Mouse (Mus musculus) embryonic facial prominence, embryonic 13.5 days (tissue): Measurements from ENCODE around the gene Astn1. TPM values are rescaled to one million over a fixed set of nuclear protein-coding genes. Genes with fewer than 3 reads are reported as not detected.
A peak's percentile ranks its signal among the peaks of the same experiment; 100 is the strongest.

Experiments
- ATAC-seq: fragments of 200-750 bp; cut with Nextera tagmentation; 2 replicates; pipeline ENCODE4 v1.8.0; 2017; ENCODE audit warnings: low read depth; ENCODE audit not compliant: insufficient number of reproducible peaks, insufficient read depth, low FRiP score, low TSS enrichment
- H3K27ac ChIP-seq: fragments of 300-500 bp; sonication (generic); 2 replicates; pipeline ENCODE4 v1.5.1; 2015; ENCODE audit warnings: moderate library complexity, mild to moderate bottlenecking, inconsistent platforms
- H3K27me3 ChIP-seq: fragments of 300-500 bp; sonication (generic); 2 replicates; pipeline ENCODE4 v1.6.1; 2015; ENCODE audit warnings: mild to moderate bottlenecking, inconsistent platforms
- H3K36me3 ChIP-seq: fragments of 300-500 bp; sonication (generic); 2 replicates; pipeline ENCODE4 v1.6.1; 2015; ENCODE audit warnings: mild to moderate bottlenecking, inconsistent platforms
- H3K4me1 ChIP-seq: fragments of 300-500 bp; sonication (generic); 2 replicates; pipeline ENCODE4 v1.6.1; 2015; ENCODE audit warnings: inconsistent platforms
- H3K4me2 ChIP-seq: fragments of 300-500 bp; sonication (generic); 2 replicates; pipeline ENCODE4 v1.6.1; 2015; ENCODE audit warnings: moderate library complexity, mild to moderate bottlenecking, inconsistent platforms
- H3K4me3 ChIP-seq: fragments of 300-500 bp; sonication (generic); 2 replicates; pipeline ENCODE4 v1.5.1; 2015; ENCODE audit warnings: mild to moderate bottlenecking, inconsistent platforms
- H3K9ac ChIP-seq: fragments of 300-500 bp; sonication (generic); 2 replicates; pipeline ENCODE4 v1.6.1; 2015; ENCODE audit warnings: mild to moderate bottlenecking, inconsistent platforms
- H3K9me3 ChIP-seq: fragments of 300-500 bp; sonication (generic); 2 replicates; pipeline ENCODE4 v1.6.1; 2016; ENCODE audit warnings: inconsistent platforms
- WGBS: fragments of 180-500 bp; shearing (Covaris S2); methylation state at CpG from one replicate; pipeline ENCODE4 v1.1.7; 2015; ENCODE audit warnings: mixed read lengths; 5-methylcytosine and 5-hydroxymethylcytosine counted together
- polyA plus RNA-seq: library from polyadenylated mRNA; unstranded; fragments of >200 nt; fragmentation: Nextera tagmentation; extraction: Ambion mirVana; gene quantifications from 2 replicates; pipeline ENCODE4 v1.2.1, GENCODE M21; 2015

Astn1 gene
- polyA plus RNA-seq, 1 experiment from 2014 or later, result 5.6 TPM

GRCm38 (mm10) chr1:158383210-158383609 is 21.1 kb downstream of the Astn1 start:
- WGBS, result 20% methylated on average over 3 of the region's 3 CpGs
- Histone ChIP-seq H3K36me3 (no peaks in the 10 kb centered on the region), H3K9ac (no peak overlapping the region), H3K4me1 (no peaks in the 10 kb centered on the region), H3K27ac (no peak overlapping the region), H3K4me3 (no peak overlapping the region), H3K4me2 (no peak overlapping the region), H3K9me3 (no peaks in the 10 kb centered on the region), H3K27me3 (no peaks in the 10 kb centered on the region)
- ATAC-seq, result no peak

DNA sequence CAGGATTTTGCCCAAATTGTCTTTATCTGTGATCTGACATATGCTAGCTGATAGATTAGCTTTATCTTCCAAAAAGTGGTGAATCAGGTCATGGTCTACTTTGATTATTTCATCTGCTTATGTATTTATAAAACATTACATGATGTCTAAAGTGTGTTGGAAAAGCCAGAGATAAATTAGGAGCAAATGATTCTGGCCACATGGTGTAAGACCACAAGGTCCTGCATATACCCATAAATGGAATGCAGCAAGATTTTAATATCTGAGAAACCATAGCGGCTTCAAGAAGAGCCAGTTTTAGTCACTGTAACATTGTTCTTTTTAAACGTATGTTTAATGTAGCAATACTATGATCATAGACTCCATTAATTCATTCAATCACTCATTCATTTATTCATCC is 23.2 kb downstream of the Astn1 start:
- no peak overlapping the region for H3K27ac ChIP-seq
- no peak for ATAC-seq
- no peak overlapping the region for H3K4me3 ChIP-seq
- H3K4me1 ChIP-seq, result no peaks in the 10 kb centered on the region
- H3K4me2 ChIP-seq, result no peak overlapping the region
- WGBS, result 94% methylated on average over 2 of the region's 2 CpGs
- H3K9me3 ChIP-seq, result no peaks in the 10 kb centered on the region
- no peaks in the 10 kb centered on the region for H3K36me3 ChIP-seq
- no peaks in the 10 kb centered on the region for H3K27me3 ChIP-seq
- no peak overlapping the region for H3K9ac ChIP-seq

DNA sequence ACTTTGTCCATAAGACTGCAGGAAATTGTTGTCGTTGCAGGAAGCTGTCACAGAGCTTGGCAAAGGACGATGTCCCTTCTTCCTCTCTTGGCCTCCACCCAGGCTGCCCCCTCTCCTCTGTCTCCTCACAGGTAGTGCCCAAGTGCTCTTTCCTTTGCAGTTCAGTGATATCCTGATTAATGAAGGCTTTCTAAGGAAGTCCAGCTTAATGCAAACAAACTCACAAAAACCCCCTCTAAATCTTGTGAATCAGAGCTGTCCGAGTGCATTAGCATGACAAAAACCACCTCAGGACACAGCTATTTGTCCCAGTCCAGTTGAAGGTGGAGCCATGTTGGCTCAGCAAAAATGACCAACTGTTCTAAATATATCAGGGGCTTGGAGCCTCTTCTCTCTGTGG is 24.7 kb downstream of the Astn1 start:
- no peak overlapping the region for H3K4me3 ChIP-seq
- H3K27me3 ChIP-seq, result no peaks in the 10 kb centered on the region
- H3K27ac ChIP-seq, result no peak overlapping the region
- ATAC-seq, result no peak
- H3K4me2 ChIP-seq, result no peak overlapping the region
- no peaks in the 10 kb centered on the region for H3K4me1 ChIP-seq
- H3K9ac ChIP-seq, result no peak overlapping the region
- no peaks in the 10 kb centered on the region for H3K36me3 ChIP-seq
- H3K9me3 ChIP-seq, result no peaks in the 10 kb centered on the region
- WGBS, result 53% methylated on average over 3 of the region's 3 CpGs

DNA sequence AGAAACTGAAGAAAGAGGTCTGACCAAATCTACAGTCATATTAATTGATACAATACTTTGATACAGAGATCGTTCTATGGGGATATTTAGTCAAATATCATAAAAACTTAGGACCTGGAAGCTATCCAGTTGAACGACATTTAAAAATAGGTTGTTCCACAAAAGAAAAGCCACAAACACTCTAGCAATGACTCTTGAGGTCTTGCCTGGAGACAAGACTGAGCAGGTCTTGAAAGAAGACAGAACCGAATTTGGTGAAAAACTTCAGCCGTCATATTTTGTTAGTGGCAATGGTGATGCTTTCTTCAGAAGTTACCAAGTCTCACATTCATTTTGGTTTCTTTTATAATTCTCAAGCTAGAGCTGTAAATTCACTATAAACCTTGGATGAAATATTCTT is 26.9 kb downstream of the Astn1 start:
- no peaks in the 10 kb centered on the region for H3K4me1 ChIP-seq
- ATAC-seq, result no peak
- no peak overlapping the region for H3K4me3 ChIP-seq
- H3K27me3 ChIP-seq, result no peaks in the 10 kb centered on the region
- 87% methylated on average over 4 of the region's 4 CpGs for WGBS
- no peaks in the 10 kb centered on the region for H3K36me3 ChIP-seq
- H3K9me3 ChIP-seq, result no peaks in the 10 kb centered on the region
- H3K27ac ChIP-seq, result no peak overlapping the region
- no peak overlapping the region for H3K9ac ChIP-seq
- no peak overlapping the region for H3K4me2 ChIP-seq

GRCm38 (mm10) chr1:158390693-158391092 is 28.6 kb downstream of the Astn1 start:
- no peak for ATAC-seq
- no peaks in the 10 kb centered on the region for H3K9me3 ChIP-seq
- WGBS, result 63% methylated on average over 4 of the region's 4 CpGs

GRCm38 (mm10) chr1:158397058-158397457 is 35.0 kb downstream of the Astn1 start:
- WGBS, result 85% methylated on average over 2 of the region's 2 CpGs
- no peaks in the 10 kb centered on the region for H3K27me3 ChIP-seq

More at GRCm38 (mm10) chr1:158390693-158391092, 28.6 kb downstream of the Astn1 start:
- no peaks in the 10 kb centered on the region for H3K36me3 ChIP-seq
- no peaks in the 10 kb centered on the region for H3K4me1 ChIP-seq
- H3K9ac ChIP-seq, result no peak overlapping the region
- no peak overlapping the region for H3K4me2 ChIP-seq
- H3K4me3 ChIP-seq, result no peak overlapping the region
- H3K27ac ChIP-seq, result no peak overlapping the region
- H3K27me3 ChIP-seq, result no peaks in the 10 kb centered on the region

GRCm38 (mm10) chr1:158400898-158401297 is 38.8 kb downstream of the Astn1 start:
- H3K4me3 ChIP-seq, result no peak overlapping the region

More at GRCm38 (mm10) chr1:158397058-158397457, 35.0 kb downstream of the Astn1 start:
- no peak overlapping the region for H3K4me2 ChIP-seq
- H3K4me1 ChIP-seq, result no peaks in the 10 kb centered on the region
- no peaks in the 10 kb centered on the region for H3K36me3 ChIP-seq
- H3K4me3 ChIP-seq, result no peak overlapping the region
- no peak for ATAC-seq
- H3K9me3 ChIP-seq, result no peaks in the 10 kb centered on the region
- no peak overlapping the region for H3K27ac ChIP-seq
- no peak overlapping the region for H3K9ac ChIP-seq

GRCm38 (mm10) chr1:158405899-158406769 is 44.1 kb downstream of the Astn1 start:
- Histone ChIP-seq H3K9me3 (no peaks in the 10 kb centered on the region), H3K9ac (no peak overlapping the region), H3K4me1 (peaks cover 13% of the 10 kb centered on the region; the same call in 1 of the 2 replicates), H3K27ac (no peak overlapping the region), H3K36me3 (no peaks in the 10 kb centered on the region), H3K4me2 (peak overlapping the region; percentile 9; the same call in 1 of the 2 replicates), H3K4me3 (no peak overlapping the region), H3K27me3 (no peaks in the 10 kb centered on the region)
- 36% methylated on average over 10 of the region's 10 CpGs for WGBS
- no peak for ATAC-seq

More at GRCm38 (mm10) chr1:158400898-158401297, 38.8 kb downstream of the Astn1 start:
- H3K9me3 ChIP-seq, result no peaks in the 10 kb centered on the region
- H3K27me3 ChIP-seq, result no peaks in the 10 kb centered on the region
- H3K4me1 ChIP-seq, result 0 out of 2 replicates have a peak, but pooled peaks cover 5% of the 10 kb centered on the region
- ATAC-seq, result no peak
- no peak overlapping the region for H3K27ac ChIP-seq
- no peaks in the 10 kb centered on the region for H3K36me3 ChIP-seq
- no peak overlapping the region for H3K4me2 ChIP-seq
- WGBS, result 70% methylated on average over 2 of the region's 2 CpGs
- H3K9ac ChIP-seq, result no peak overlapping the region

GRCm38 (mm10) chr1:158408124-158408523 is 46.1 kb downstream of the Astn1 start:
- ATAC-seq, result no peak

DNA sequence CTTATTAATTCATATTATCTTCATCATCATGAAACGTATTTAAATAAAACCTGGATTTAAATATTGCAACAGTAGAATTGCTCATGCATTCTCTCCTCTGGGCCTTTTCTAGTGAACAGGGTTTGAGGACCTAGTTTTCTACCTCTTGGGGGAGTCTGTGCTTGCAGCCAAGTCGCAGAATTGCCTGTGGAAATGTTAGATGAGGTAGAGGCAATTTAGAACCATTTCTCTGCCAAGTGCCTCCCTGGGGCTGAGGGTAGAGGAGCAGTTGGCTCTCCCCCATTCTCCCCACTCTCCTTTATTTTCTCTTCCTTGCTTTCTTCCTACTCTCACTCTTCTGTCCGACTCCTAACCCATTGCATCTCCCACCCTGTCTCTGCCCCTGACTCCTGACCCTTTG is 49.1 kb downstream of the Astn1 start:
- 65% methylated on average over 3 of the region's 3 CpGs for WGBS
- H3K9me3 ChIP-seq, result no peaks in the 10 kb centered on the region
- no peaks in the 10 kb centered on the region for H3K27me3 ChIP-seq
- no peak overlapping the region for H3K4me3 ChIP-seq
- H3K36me3 ChIP-seq, result no peaks in the 10 kb centered on the region
- no peak overlapping the region for H3K27ac ChIP-seq
- no peak overlapping the region for H3K4me2 ChIP-seq
- H3K4me1 ChIP-seq, result peaks cover 7% of the 10 kb centered on the region; the same call in 1 of the 2 replicates
- no peak for ATAC-seq
- no peak overlapping the region for H3K9ac ChIP-seq

More at GRCm38 (mm10) chr1:158408124-158408523, 46.1 kb downstream of the Astn1 start:
- H3K9ac ChIP-seq, result no peak overlapping the region
- no peaks in the 10 kb centered on the region for H3K9me3 ChIP-seq
- H3K4me1 ChIP-seq, result peaks cover 13% of the 10 kb centered on the region; the same call in 1 of the 2 replicates
- no peak overlapping the region for H3K27ac ChIP-seq
- no peaks in the 10 kb centered on the region for H3K36me3 ChIP-seq
- 71% methylated on average over 2 of the region's 2 CpGs for WGBS
- H3K4me3 ChIP-seq, result no peak overlapping the region
- no peaks in the 10 kb centered on the region for H3K27me3 ChIP-seq
- H3K4me2 ChIP-seq, result no peak overlapping the region

DNA sequence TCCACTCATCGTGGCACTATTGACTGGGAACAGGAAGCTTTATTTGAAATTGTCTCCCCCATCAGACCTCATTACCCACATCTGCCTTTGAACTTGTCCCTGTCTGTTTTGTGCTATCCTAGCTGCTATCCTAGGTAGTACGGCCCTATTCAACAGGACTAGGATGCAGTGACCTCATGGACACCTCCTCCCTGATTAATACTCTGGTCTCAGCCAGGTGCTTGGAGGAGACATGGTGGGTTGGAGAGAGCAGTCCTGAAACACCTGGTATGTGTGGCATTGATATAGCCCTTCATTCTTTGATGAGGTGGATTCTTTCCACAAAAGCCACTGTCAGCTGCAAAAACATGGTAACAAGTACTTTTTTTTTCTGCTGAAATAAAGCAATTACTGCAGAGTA is 52.1 kb downstream of the Astn1 start:
- Histone ChIP-seq H3K4me2 (no peak overlapping the region), H3K27ac (no peak overlapping the region), H3K9ac (no peak overlapping the region), H3K27me3 (no peaks in the 10 kb centered on the region), H3K36me3 (no peaks in the 10 kb centered on the region), H3K4me3 (no peak overlapping the region), H3K4me1 (no peaks in the 10 kb centered on the region), H3K9me3 (no peaks in the 10 kb centered on the region)
- 72% methylated on average over 2 of the region's 2 CpGs for WGBS
- ATAC-seq, result no peak

- Histone ChIP-seq H3K27ac (no peak overlapping the region), H3K4me1 (no peaks in the 10 kb centered on the region), H3K4me2 (no peak overlapping the region), H3K4me3 (no peak overlapping the region), H3K9ac (no peak overlapping the region), H3K36me3 (no peaks in the 10 kb centered on the region), H3K27me3 (no peaks in the 10 kb centered on the region), H3K9me3 (no peaks in the 10 kb centered on the region)
- WGBS, result 81% methylated on average over 8 of the region's 8 CpGs
- no peak for ATAC-seq
Observed at GRCm38 (mm10) chr1:158421451-158421850, 59.4 kb downstream of the Astn1 start.
